Mouse (Mus musculus) fat pad, adult 2 months (tissue): Measurements from ENCODE around the gene Gpc4.

Source experiments
- DNase-seq: peaks from one replicate; pipeline ENCODE4 v3.0.0-alpha.2; 2011; ENCODE audit warnings: low read depth, low spot score; ENCODE audit errors: extremely low read depth

Gpc4 gene

DNA sequence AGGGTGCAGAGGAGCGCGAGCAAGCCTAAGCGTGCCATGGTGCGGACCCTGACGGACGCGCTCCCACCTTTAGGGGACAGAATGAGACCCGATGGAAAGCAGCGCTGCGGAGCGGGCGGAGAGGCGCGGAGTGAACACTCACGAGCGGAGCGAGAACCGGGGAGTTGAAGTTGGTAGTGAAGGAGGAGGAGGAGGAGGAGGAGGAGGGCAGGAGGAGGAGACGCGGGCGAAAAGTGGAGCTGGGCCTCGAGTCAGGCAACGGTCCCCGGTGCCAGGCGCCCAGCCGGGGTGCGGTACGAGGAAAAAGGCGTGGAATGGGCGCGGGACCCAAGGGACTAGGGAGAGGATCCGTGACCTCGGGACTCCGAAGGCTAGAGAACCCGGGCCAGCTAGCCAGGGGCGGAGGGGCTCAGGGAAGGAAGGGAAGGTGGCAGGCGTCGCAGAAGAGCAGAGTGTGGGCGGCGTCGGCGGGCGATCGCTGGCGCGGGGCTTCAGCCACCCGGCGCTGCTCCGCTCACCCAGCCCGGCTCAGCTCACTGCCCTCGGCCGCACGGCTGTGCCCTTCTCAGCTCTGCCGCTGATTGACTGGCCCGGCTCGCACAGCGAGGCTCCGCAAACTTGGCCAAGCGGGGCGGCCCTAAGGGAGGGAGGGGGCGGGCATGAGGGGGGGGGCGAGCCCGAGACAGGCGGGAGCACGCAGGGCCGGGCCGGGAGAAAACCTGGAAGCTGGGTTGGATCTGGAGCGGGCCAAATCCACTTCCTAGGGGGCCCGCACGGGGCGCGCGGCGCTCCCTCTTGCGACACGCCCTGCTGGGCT is at the start of gene Gpc4:
Gene Gpc4 (minus strand): TSS at position 515 of the 817 bp plus-strand sequence.
- DNase-seq, result no peak

GRCm38 (mm10) chrX:52212846-52213245 is 47.8 kb upstream of the Gpc4 start:
- no peak for DNase-seq

DNA sequence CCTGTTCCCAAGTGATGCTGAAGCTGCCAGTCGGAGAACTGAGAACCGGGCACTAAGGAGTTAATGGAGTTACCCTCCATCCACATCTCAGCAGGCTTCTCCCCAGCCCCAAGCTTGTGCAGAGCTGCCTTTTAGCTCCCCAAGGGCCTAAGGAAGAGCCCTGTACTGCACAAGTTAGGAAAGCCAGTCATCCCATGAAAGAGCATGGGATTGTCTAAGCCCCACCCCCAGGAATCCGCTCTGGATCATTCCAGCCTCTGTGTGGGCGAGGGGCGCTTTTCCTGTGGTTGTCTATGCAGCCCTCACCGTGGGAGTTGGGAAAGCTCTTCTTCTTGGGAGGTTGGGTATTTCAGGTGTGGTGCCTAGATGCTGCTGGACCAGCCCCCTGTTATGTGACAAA is 34.8 kb upstream of the Gpc4 start:
- no peak for DNase-seq

DNA sequence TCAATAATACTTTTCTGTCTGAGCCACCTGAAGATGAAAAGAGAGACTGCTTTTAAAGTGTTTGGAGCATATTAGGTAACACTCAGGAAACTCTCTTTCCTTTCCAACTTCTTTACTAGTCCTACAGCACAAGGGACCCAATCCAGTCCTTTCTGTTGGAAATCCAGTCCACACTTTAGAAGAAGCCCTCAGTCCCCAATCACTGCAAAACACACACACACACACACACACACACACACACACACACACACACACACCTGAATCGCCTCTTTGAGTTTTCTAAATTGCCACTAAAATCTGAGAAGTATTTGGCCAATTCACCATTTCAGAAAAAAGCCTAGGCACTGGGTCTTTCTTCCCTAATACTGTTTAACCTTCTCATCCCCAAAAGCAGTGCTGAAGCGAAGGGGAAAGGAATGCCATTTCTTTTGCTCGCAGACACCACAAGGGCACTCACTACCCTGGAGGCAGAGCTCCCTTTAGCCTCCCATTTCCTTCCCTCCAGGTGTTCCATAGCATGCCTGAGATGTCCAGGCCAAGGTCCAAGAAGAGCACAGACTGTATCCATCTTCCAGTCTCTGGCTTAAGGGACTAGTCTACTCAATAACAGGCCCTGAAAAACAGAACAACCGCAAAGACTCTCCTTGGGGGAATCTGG is 28.4 kb upstream of the Gpc4 start:
- DNase-seq, result no peak

GRCm38 (mm10) chrX:52189094-52189493 is 24.0 kb upstream of the Gpc4 start:
- no peak for DNase-seq

GRCm38 (mm10) chrX:52183551-52184442 is 18.7 kb upstream of the Gpc4 start:
- no peak for DNase-seq

GRCm38 (mm10) chrX:52181401-52181800 is 16.3 kb upstream of the Gpc4 start:
- no peak for DNase-seq

- DNase-seq, result no peak
Measured at GRCm38 (mm10) chrX:52177067-52177466, 12.0 kb upstream of the Gpc4 start.

DNA sequence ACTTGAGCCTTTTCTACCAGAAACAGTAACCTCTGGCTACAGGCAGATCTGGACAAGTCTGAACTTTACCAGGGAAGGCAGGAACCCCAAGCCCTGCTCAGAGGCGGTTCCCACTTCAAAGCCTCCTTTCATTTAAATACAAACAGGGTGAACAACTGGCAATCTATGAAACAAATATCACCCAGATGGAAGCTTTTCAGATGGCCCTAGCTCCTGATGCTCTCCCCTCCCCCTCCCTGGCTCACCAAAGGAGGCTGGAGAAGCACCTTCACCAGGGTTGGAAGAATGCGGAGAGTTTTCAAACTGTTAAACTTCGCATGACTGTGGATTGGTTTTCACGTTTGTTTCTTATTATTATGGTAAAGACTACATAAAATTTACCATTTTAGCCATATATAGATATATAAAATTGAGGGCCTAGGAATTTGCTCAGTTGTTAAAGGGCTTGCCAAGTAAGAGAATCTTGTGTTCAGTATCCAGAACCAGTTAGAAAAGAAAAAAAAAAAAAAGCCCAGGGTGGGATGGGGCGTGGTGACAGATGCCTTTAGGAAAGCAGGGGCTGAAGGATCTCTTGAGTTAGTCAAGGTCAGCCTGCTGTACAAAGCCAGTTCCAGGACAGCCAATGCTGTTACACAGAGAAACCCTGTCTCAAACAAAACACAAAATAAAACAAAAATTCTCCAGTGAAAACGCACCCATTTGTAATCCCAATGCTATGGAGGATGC is 2.6 kb upstream of the Gpc4 start:
- DNase-seq, result no peak

DNA sequence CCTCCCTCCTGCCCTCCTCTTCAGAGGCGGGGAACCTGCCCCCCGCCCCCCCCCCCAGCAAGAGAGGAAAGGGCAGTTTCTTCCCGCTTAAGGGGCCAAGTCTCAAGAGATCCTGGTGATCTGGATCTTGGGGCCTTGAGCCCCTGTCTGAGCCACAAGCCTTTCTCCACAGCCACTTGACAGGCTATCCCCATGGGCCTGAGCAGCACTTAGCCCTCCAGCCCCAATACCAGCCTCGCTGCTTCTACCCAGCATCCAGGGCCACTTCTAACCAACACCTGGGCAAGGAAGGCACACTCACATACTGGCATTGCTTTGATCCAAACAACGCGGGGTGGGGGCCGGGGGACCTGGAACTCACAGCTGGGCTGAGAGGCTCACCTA is 495 bp upstream of the Gpc4 start:
- no peak for DNase-seq

- no peak for DNase-seq
Measured at GRCm38 (mm10) chrX:52164134-52164737, 816 bp downstream of the Gpc4 start.

DNA sequence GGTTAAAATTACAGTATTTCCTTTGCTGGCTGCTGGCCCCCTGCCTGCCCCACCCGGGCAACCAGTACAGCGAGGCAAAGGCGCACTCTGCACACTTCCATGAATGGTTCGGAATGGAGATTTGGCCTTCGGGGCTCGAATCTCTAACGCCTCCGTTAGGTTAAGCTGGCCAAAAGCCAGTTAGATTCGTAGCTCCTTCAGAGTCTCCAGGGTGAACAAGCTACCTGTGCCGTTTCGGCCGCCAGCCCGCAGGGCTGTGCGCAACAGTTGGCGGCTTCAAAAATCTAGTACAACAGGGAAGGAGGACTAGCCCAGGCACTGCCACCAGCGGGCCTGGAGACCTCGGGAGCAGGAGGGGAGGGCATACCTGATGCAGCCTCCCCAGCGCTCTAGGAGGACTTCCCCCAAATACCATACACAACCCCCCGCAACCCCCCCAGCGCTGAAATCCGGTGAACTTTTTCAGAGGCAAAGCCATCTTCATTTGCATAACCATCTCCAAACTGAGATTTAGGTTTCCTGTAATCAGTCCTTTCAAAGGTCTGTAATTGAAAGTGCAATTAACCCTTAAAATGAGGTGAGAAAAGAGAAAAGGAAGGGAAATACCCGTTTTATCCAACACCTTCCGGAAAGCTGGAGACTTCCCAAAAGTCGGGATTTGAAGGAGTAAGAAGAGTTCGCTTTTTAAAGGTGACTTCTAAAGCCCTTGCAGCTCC is 1.5 kb downstream of the Gpc4 start:
- no peak for DNase-seq

DNA sequence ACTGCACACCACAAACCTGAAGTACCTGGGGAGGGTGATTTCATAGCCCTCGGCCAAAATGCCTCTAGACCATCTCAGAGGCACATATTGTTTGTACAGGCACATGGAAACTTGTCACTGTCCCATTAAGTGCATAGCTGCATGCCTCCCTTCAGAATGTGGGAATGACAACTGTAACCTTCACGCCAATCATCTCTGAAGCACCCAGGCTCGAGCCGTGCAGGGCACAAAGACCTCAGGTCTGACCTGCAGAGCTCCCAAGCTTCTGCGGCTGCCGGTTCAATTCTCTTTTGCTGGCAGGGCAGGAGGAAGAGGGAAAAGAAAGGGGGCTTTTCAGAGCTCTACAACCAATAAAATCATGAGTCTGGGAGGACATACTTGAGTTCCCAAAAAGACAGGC is 2.3 kb downstream of the Gpc4 start:
- no peak for DNase-seq

GRCm38 (mm10) chrX:52162206-52162605 is 2.8 kb downstream of the Gpc4 start:
- DNase-seq, result no peak

DNA sequence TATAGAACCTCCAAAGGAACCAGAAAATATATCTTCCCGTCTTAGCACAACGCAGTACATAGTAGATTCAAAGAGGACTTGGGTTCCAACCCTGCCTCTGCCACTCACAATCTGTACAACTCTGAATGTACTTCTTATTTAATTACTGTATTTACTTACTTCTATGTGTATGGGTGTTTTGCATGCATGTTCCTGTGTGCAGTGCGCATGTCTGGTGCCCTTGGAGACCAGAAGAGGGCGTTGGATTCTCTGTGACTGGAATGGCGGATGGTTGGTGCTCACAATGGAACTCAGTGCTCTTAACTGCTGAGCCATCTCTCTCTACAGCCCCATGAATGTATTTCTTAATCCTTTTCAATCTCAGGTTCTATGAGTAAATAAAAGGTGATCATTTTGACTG is 5.4 kb downstream of the Gpc4 start:
- DNase-seq, result no peak

GRCm38 (mm10) chrX:52155408-52155953 is 9.6 kb downstream of the Gpc4 start:
- DNase-seq, result no peak

- DNase-seq, result no peak
Measured at GRCm38 (mm10) chrX:52154821-52155220, 10.2 kb downstream of the Gpc4 start.

DNA sequence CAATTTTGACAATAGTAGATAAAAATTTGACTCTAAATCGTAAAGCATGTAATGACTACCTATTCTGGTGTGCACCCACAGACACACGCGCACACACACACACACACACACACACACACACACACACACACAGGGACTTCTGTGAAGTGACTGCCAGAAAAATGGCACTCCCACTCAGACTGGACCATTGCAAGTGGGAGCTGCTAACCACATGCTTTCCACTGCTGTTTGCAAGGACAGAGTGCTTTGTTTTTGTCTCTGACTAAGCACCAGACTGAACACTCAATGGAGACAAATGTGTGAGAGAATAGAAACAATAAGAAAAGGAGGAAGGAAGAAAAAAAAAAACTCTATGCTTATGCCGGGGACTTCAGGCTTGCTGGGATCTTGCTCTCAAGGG is 11.6 kb downstream of the Gpc4 start:
- DNase-seq, result no peak

GRCm38 (mm10) chrX:52152961-52153360 is 12.1 kb downstream of the Gpc4 start:
- DNase-seq, result no peak

DNA sequence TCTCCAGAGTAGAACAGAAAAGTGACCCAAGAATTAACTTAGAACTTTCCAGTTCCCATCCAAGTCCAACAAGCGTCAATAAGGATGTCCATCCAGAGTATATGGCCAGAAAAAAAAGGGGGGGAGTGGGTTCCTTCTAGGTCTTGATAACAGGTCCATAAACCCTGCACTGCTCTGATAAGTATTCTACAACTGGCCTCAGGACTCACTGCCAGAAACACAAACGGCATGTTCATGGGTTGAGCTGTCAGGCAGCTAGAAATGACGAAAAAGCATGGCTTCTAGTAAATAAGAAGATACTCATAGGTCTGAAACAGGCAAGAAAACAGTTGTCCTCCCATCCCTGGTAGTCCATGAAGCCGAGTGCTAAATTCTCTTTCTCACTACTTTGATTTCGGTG is 13.5 kb downstream of the Gpc4 start:
- DNase-seq, result no peak
